In the genomic region with DNA sequence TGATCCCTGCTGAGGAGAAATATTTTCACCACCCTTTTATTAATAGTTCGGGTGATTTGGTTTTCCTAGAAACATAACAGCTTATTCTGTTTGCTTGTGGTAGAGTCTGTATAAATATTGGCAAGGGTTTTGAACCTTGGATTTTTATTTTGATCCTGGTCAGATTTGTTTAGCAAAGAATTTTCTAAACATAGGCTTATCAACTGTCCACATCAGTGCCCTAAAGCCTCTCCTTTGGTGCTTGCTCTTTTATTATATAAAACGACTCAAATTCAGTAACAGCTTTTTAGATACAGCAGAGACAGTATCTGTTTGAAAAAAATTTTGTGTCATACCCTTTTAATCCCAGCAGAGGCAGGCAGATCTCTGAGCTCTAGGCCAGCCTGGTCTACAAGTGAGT, we compare ENCODE assay signal across 9 mouse cellular contexts. TPM values are rescaled to one million over a fixed set of nuclear protein-coding genes. Genes with fewer than 3 reads are reported as not detected.
DNase-seq lines count a peak whose midpoint lies in the region; ATAC-seq lines count a peak whose summit lies in the region.
"Had no signal": no experiment of that assay in that cellular context is flagged by ENCODE, and none has a peak within 500 bp of the region (broad histone marks: within the 10 kb centered on the region; RNA-seq: fewer than 3 reads in every experiment).

No protein-coding gene starts in this region.

- H3K4me2 ChIP-seq in neural tube, embryonic 11.5 days (ENCODE audit: low read depth) = peak overlapping the region; percentile 86; the same call in 1 of the 2 replicates
- H3K4me2 ChIP-seq in liver, embryonic 12.5 days = peak overlapping the region; percentile 83
- H3K4me2 ChIP-seq in stomach, embryonic 15.5 days = peak overlapping the region; percentile 83; the same call in 1 of the 2 replicates

- 78% methylated on average over 2 of the region's 2 CpGs for WGBS in heart, embryonic 10.5 days
- 79% methylated on average over 2 of the region's 2 CpGs for WGBS in neural tube, embryonic 11.5 days
- WGBS in liver, embryonic 12.5 days (ENCODE audit: insufficient replicate concordance) = 40% methylated on average over 2 of the region's 2 CpGs
- WGBS in stomach, embryonic 15.5 days = 63% methylated on average over 2 of the region's 2 CpGs

- peak overlapping the region; percentile 91 for H3K4me3 ChIP-seq in heart, embryonic 10.5 days
- no peak overlapping the region for H3K4me3 ChIP-seq in neural tube, embryonic 11.5 days (ENCODE audit: low read depth, low read length)
- peak overlapping the region; percentile 85 for H3K4me3 ChIP-seq in liver, embryonic 12.5 days
- H3K4me3 ChIP-seq in stomach, embryonic 15.5 days (replicated peaks) = no peak overlapping the region

- peaks cover 54% of the 10 kb centered on the region for H3K36me3 ChIP-seq in heart, embryonic 10.5 days
- H3K36me3 ChIP-seq in neural tube, embryonic 11.5 days (ENCODE audit: control insufficient read depth, insufficient read depth, low read length) = peaks cover 2% of the 10 kb centered on the region; the same call in 1 of the 2 replicates
- H3K36me3 ChIP-seq in liver, embryonic 12.5 days = peaks cover 52% of the 10 kb centered on the region
- H3K36me3 ChIP-seq in stomach, embryonic 15.5 days = peaks cover 6% of the 10 kb centered on the region; the same call in 1 of the 2 replicates

- peaks cover 28% of the 10 kb centered on the region for H3K4me1 ChIP-seq in heart, embryonic 10.5 days
- H3K4me1 ChIP-seq in neural tube, embryonic 11.5 days (ENCODE audit: control insufficient read depth, insufficient read depth, low read length) = peaks cover 7% of the 10 kb centered on the region
- H3K4me1 ChIP-seq in liver, embryonic 12.5 days = peaks cover 34% of the 10 kb centered on the region
- H3K4me1 ChIP-seq in stomach, embryonic 15.5 days = peaks cover 14% of the 10 kb centered on the region

- H3K27ac ChIP-seq in heart, embryonic 10.5 days = no peak overlapping the region
- H3K27ac ChIP-seq in neural tube, embryonic 11.5 days (ENCODE audit: low read depth, low read length) = no peak overlapping the region
- H3K27ac ChIP-seq in liver, embryonic 12.5 days = no peak overlapping the region
- H3K27ac ChIP-seq in stomach, embryonic 15.5 days = no peak overlapping the region

- no peak overlapping the region for H3K9ac ChIP-seq in neural tube, embryonic 11.5 days (ENCODE audit: low read length)
- peak overlapping the region; percentile 88 for H3K9ac ChIP-seq in liver, embryonic 12.5 days
- H3K9ac ChIP-seq in stomach, embryonic 15.5 days = no peak overlapping the region

- H3K27me3 ChIP-seq in heart, embryonic 10.5 days (ENCODE audit: insufficient read depth, poor library complexity, severe bottlenecking) = no peaks in the 10 kb centered on the region
- H3K27me3 ChIP-seq in neural tube, embryonic 11.5 days (ENCODE audit: control insufficient read depth, insufficient read depth, low read length) = no peaks in the 10 kb centered on the region
- no peaks in the 10 kb centered on the region for H3K27me3 ChIP-seq in liver, embryonic 12.5 days (replicated peaks)
- H3K27me3 ChIP-seq in stomach, embryonic 15.5 days (replicated peaks) = no peaks in the 10 kb centered on the region

- ATAC-seq in neural tube, embryonic 11.5 days (ENCODE audit: insufficient read depth, low FRiP score, low TSS enrichment) = no peak
- ATAC-seq in liver, embryonic 12.5 days = no peak
- ATAC-seq in stomach, embryonic 15.5 days (ENCODE audit: insufficient read depth, low FRiP score, low read depth) = no peak

- no peaks in the 10 kb centered on the region for H3K9me3 ChIP-seq in heart, embryonic 10.5 days
- no peaks in the 10 kb centered on the region for H3K9me3 ChIP-seq in neural tube, embryonic 11.5 days (ENCODE audit: control insufficient read depth, low read length)
- no peaks in the 10 kb centered on the region for H3K9me3 ChIP-seq in liver, embryonic 12.5 days (replicated peaks)
- no peaks in the 10 kb centered on the region for H3K9me3 ChIP-seq in stomach, embryonic 15.5 days

- intact Hi-C loops in heart, postnatal 25 days (cut with DNase I) = no loop called here

- no peak for DNase-seq in heart, embryonic 10.5 days (ENCODE audit: low spot score)
- no peak for DNase-seq in heart, postnatal 25 days (ENCODE audit: low spot score)
- no peak for DNase-seq in neural tube, embryonic 11.5 days (ENCODE audit: low spot score)
- DNase-seq in neural tube, embryonic 10.5 days (ENCODE audit: extremely low spot score, low spot score) = no peak
- DNase-seq in natural killer cell, adult 2 months (ENCODE audit: low spot score in 2 of 2) = no peak
- no peak for DNase-seq in gastrocnemius, adult 8-10 months (ENCODE audit: low spot score in 2 of 2)
- DNase-seq: cerebellum, adult 18-20 months had no signal

RNA-seq across cellular contexts. Expression of gene Ttll5, which starts 1.4 kb away (rescaled TPM):
- polyA plus RNA-seq in heart, embryonic 10.5 days (2016; fragmentation: Nextera tagmentation; extraction: Ambion mirVana) = 14.9 and 18.1 TPM in 2 replicates
- 10 to 100 TPM; 13.0 to 13.4 TPM for total RNA-seq in heart, postnatal 25 days (2021)
- 14.2 and 17.7 TPM in 2 replicates for polyA plus RNA-seq in neural tube, embryonic 11.5 days (2014; fragmentation: Nextera tagmentation; extraction: Ambion mirVana)
- 9.8 and 10.4 TPM in 2 replicates for polyA plus RNA-seq in liver, embryonic 12.5 days (2016; fragmentation: Nextera tagmentation; extraction: Ambion mirVana)
- polyA plus RNA-seq in stomach, embryonic 15.5 days (2015; fragmentation: Nextera tagmentation; extraction: Ambion mirVana) = 12.4 and 13.0 TPM in 2 replicates
- 1 to 10 TPM; 4.6 to 6.3 (median 5.7) TPM for total RNA-seq in gastrocnemius, adult 8-10 months (2022)

RNA-seq across cellular contexts. Expression of gene Erg28, which starts 1.5 kb away (rescaled TPM):
- polyA plus RNA-seq in heart, embryonic 10.5 days (2016; fragmentation: Nextera tagmentation; extraction: Ambion mirVana) = 109 and 114 TPM in 2 replicates
- total RNA-seq in heart, postnatal 25 days (2021) = 1 to 10 TPM; 5.8 to 7.0 TPM
- 92.7 and 102 TPM in 2 replicates for polyA plus RNA-seq in neural tube, embryonic 11.5 days (2014; fragmentation: Nextera tagmentation; extraction: Ambion mirVana)
- 99.3 and 101 TPM in 2 replicates for polyA plus RNA-seq in liver, embryonic 12.5 days (2016; fragmentation: Nextera tagmentation; extraction: Ambion mirVana)
- polyA plus RNA-seq in stomach, embryonic 15.5 days (2015; fragmentation: Nextera tagmentation; extraction: Ambion mirVana) = 128 and 132 TPM in 2 replicates
- total RNA-seq in gastrocnemius, adult 8-10 months (2022) = 1 to 10 TPM; 1.5 to 4.5 (median 3.4) TPM

Comparison
In these comparisons a context has a peak if more than half of its experiments do, and no peak if none do; other contexts are left out.
1. H3K4me3 ChIP-seq: peak in heart, embryonic 10.5 days (single experiment) and liver, embryonic 12.5 days (single experiment); none in neural tube, embryonic 11.5 days (single experiment) and stomach, embryonic 15.5 days (single experiment).
2. Peak in every context shown above with its lines, with median percentiles within 50 percentile points of each other: H3K4me2 ChIP-seq.